Mouse (Mus musculus): ENCODE results near the gene Ntng1. TPM values are rescaled to one million over a fixed set of nuclear protein-coding genes. Genes with fewer than 3 reads are reported as not detected.

Ntng1 gene
- polyA plus RNA-seq, 1 experiment: 0.02 TPM

DNA sequence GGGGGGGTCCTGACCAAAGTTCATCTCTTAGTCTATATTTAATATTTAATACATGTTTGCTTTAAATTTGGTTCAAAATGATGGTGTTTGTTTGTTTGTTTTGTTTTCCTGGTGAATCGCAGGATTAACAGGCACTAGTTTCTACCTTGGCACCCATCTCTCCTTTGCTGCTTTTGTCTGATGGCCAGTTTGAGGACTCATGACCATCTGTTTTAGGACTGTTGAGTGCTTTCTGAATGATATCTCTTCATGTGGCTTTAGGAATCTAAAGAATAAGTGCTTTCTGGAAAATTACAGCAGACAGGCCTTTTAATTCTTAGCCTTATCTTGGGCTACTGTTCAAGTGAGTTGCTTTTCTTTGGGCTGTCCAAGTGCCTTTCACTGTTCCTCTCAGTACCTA, 318.0 kb downstream of the Ntng1 start:
- no peaks in the 10 kb centered on the region for H3K79me3 ChIP-seq (ENCODE audit: low read depth)
- H3K79me2 ChIP-seq (ENCODE audit: control insufficient read depth, insufficient read depth): no peaks in the 10 kb centered on the region
- no peaks in the 10 kb centered on the region for H3K36me3 ChIP-seq (ENCODE audit: control insufficient read depth, insufficient read depth)
- TF ChIP-seq USF1 (IDR thresholded peaks at IDR 0.05; ENCODE audit: low read depth) (no peak), CTCF (IDR thresholded peaks at IDR 0.05; ENCODE audit: control insufficient read depth, insufficient read depth, insufficient read length) (no peak), FOSL1 (IDR thresholded peaks at IDR 0.05; ENCODE audit: insufficient read depth, low read length, poor library complexity, severe bottlenecking) (no peak), MAX (IDR thresholded peaks at IDR 0.05) (no peak), MYOG (IDR thresholded peaks at IDR 0.05; ENCODE audit: control insufficient read depth, extremely low read depth, insufficient read length) (no peak), MYOD1 (IDR thresholded peaks at IDR 0.05; ENCODE audit: control insufficient read depth, insufficient read length, low read depth) (no peak), CEBPB (IDR thresholded peaks at IDR 0.05; ENCODE audit: low read depth) (no peak)
- no peak overlapping the region for H3K4me3 ChIP-seq (ENCODE audit: insufficient read depth, poor library complexity, severe bottlenecking)
- no peaks in the 10 kb centered on the region for H3K27me3 ChIP-seq (ENCODE audit: control insufficient read depth, insufficient read depth, insufficient read length)
- no peak overlapping the region for H3ac ChIP-seq (ENCODE audit: control insufficient read depth, insufficient read length, low read depth)

DNA sequence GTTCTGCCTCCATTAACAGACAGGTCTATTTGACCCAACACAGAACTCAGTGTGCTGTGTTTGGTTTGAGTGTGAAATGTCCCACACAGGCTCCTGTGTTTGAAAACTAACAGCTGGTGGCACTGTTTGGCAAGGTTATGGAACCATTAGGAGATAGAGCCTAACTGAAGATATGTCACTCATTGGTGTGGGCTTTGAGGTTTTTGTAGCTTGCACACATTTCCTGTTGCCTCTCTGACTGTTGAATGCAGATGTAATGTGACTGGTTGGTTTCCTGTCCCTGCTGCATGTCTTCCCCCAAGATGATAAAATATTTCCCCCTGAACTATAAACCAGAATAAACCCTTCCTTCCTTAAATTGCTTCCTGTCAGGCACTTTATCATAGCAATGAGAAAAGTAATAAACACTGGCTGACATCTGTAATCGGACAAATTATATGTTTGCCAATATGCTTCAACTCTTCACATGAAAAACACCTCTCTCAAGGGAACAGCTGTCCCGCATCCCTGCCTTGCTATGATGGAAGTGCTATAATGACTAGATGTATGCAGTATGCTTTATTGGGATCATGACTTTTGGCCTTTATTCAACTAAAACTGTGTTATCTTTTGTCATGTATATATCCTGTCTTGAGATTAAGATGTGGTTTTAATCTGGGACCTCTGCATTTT, 320.9 kb downstream of the Ntng1 start:
- Histone ChIP-seq H3K4me3 (ENCODE audit: insufficient read depth, poor library complexity, severe bottlenecking) (no peak overlapping the region), H3K27me3 (ENCODE audit: control insufficient read depth, insufficient read depth, insufficient read length) (no peaks in the 10 kb centered on the region), H3K79me2 (ENCODE audit: control insufficient read depth, insufficient read depth) (no peaks in the 10 kb centered on the region), H3K79me3 (ENCODE audit: low read depth) (no peaks in the 10 kb centered on the region), H3ac (ENCODE audit: control insufficient read depth, insufficient read length, low read depth) (no peak overlapping the region), H3K36me3 (ENCODE audit: control insufficient read depth, insufficient read depth) (no peaks in the 10 kb centered on the region)
- no peak for TF ChIP-seq FOSL1 (IDR thresholded peaks at IDR 0.05; ENCODE audit: insufficient read depth, low read length, poor library complexity, severe bottlenecking)

DNA sequence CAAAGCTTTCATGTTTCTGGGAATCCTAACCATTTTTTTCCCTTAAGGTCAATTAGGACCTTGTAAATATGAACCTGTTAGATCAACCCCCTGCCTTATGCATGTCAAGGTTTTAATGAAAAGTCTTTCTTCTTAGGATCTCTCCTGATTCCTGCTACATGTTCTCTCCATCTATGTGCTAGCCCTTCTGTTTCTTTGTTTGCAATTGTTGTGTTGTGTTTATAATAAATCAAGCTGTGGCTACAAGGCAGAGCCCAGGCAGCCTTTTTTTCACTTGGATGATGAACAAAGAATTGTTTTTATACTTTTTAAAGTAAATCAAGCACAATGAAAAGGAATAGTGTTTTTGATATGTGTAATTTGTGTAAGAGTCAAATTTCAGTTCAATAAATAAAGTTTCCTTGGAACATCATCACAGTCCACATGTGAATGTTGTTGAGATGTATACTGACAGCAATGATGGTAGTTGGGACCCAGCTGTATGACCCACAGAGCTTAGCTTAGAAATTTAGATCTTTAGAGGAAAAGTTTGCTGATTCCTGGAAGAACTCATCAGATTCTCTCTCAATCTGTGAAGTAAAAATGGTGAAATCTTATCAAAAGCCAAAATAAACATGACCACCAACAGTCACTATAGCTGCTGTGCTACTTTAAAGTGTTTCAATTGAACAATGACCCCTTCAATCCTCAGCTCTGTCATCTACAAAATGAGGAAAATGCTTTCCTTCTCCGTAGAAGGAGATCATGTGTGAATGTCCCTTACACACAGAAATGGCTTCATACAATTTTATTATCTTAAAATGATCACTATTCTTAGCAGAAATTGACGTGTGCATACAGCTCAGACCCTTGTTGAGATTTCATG, 324.8 kb downstream of the Ntng1 start:
- Histone ChIP-seq H3ac (ENCODE audit: control insufficient read depth, insufficient read length, low read depth) (no peak overlapping the region), H3K4me3 (ENCODE audit: insufficient read depth, poor library complexity, severe bottlenecking) (no peak overlapping the region), H3K79me3 (ENCODE audit: low read depth) (no peaks in the 10 kb centered on the region), H3K27me3 (ENCODE audit: control insufficient read depth, insufficient read depth, insufficient read length) (no peaks in the 10 kb centered on the region), H3K79me2 (ENCODE audit: control insufficient read depth, insufficient read depth) (no peaks in the 10 kb centered on the region), H3K36me3 (ENCODE audit: control insufficient read depth, insufficient read depth) (no peaks in the 10 kb centered on the region)
- TF ChIP-seq USF1 (IDR thresholded peaks at IDR 0.05; ENCODE audit: low read depth): no peak
- no peak for TF ChIP-seq MYOG (IDR thresholded peaks at IDR 0.05; ENCODE audit: control insufficient read depth, extremely low read depth, insufficient read length)
- no peak for TF ChIP-seq MAX (IDR thresholded peaks at IDR 0.05)
- TF ChIP-seq MYOD1 (IDR thresholded peaks at IDR 0.05; ENCODE audit: control insufficient read depth, insufficient read length, low read depth): no peak
- TF ChIP-seq CTCF (IDR thresholded peaks at IDR 0.05; ENCODE audit: control insufficient read depth, insufficient read depth, insufficient read length): no peak
- no peak for TF ChIP-seq FOSL1 (IDR thresholded peaks at IDR 0.05; ENCODE audit: insufficient read depth, low read length, poor library complexity, severe bottlenecking)
- no peak for TF ChIP-seq CEBPB (IDR thresholded peaks at IDR 0.05; ENCODE audit: low read depth)

DNA sequence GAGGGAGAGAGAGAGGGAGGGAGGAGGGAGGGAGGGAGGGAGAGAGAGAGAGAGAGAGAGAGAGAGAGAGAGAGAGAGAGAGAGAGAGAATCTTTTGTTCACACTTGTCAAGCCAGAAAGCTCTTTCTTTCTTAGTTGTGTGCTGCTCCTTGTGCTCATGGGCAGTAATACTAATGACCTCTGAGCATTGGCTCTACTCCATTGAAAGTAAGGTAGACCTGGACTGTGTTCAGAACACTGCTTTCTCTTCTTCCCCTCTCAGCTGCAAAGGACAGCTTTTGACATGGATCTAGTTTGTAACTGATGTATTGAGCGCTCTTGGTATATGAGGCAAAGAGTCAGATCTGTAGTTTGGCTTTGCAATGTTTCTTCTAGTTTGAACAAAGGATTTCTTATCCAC, 334.7 kb downstream of the Ntng1 start:
- Histone ChIP-seq H3K79me2 (ENCODE audit: control insufficient read depth, insufficient read depth) (no peaks in the 10 kb centered on the region), H3ac (ENCODE audit: control insufficient read depth, insufficient read length, low read depth) (no peak overlapping the region), H3K79me3 (ENCODE audit: low read depth) (no peaks in the 10 kb centered on the region), H3K27me3 (ENCODE audit: control insufficient read depth, insufficient read depth, insufficient read length) (no peaks in the 10 kb centered on the region), H3K4me3 (ENCODE audit: insufficient read depth, poor library complexity, severe bottlenecking) (no peak overlapping the region), H3K36me3 (ENCODE audit: control insufficient read depth, insufficient read depth) (no peaks in the 10 kb centered on the region)
- no peak for TF ChIP-seq USF1 (IDR thresholded peaks at IDR 0.05; ENCODE audit: low read depth)
- TF ChIP-seq MYOD1 (IDR thresholded peaks at IDR 0.05; ENCODE audit: control insufficient read depth, insufficient read length, low read depth): no peak
- no peak for TF ChIP-seq CEBPB (IDR thresholded peaks at IDR 0.05; ENCODE audit: low read depth)
- no peak for TF ChIP-seq FOSL1 (IDR thresholded peaks at IDR 0.05; ENCODE audit: insufficient read depth, low read length, poor library complexity, severe bottlenecking)
- TF ChIP-seq MYOG (IDR thresholded peaks at IDR 0.05; ENCODE audit: control insufficient read depth, extremely low read depth, insufficient read length): no peak
- no peak for TF ChIP-seq MAX (IDR thresholded peaks at IDR 0.05)
- TF ChIP-seq CTCF (IDR thresholded peaks at IDR 0.05; ENCODE audit: control insufficient read depth, insufficient read depth, insufficient read length): no peak

DNA sequence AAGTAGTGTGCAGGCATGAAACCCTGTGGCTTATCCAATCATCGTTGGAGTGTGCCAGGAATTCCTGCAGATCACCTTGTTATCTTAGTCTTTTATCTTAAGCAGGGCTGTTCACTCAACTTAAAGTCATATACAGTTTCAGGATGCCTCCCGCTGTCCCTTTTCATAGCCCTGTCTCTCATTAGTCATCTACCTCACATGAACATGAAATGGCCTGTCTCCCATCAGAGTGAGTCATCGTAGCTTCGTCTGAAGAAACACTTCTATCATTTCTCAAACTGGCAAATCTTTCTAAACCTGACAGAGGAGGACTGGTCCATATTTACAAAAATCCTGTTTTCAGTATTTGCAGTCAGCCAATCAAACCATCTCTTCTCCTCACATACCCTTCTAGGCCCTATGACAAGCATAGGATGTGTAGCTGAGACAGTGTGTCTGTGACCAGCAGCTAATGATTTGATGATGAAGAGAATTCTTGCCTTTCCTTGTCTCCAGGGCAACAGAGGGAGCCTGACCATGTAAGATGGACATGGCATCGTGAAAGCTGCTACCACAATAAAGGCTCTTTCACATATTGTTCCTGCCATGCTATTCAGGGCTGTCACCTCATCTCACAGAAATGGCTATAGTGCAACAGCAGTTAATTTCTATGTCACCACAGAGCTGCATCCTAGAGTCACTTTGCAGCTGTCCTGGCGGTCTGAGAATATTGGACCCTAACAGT, 336.4 kb downstream of the Ntng1 start:
- no peak overlapping the region for H3ac ChIP-seq (ENCODE audit: control insufficient read depth, insufficient read length, low read depth)
- TF ChIP-seq MYOD1 (IDR thresholded peaks at IDR 0.05; ENCODE audit: control insufficient read depth, insufficient read length, low read depth) (peak; percentile 44), FOSL1 (IDR thresholded peaks at IDR 0.05; ENCODE audit: insufficient read depth, low read length, poor library complexity, severe bottlenecking) (no peak)
- H3K36me3 ChIP-seq (ENCODE audit: control insufficient read depth, insufficient read depth): no peaks in the 10 kb centered on the region
- no peaks in the 10 kb centered on the region for H3K79me3 ChIP-seq (ENCODE audit: low read depth)
- H3K27me3 ChIP-seq (ENCODE audit: control insufficient read depth, insufficient read depth, insufficient read length): no peaks in the 10 kb centered on the region
- no peak overlapping the region for H3K4me3 ChIP-seq (ENCODE audit: insufficient read depth, poor library complexity, severe bottlenecking)
- no peaks in the 10 kb centered on the region for H3K79me2 ChIP-seq (ENCODE audit: control insufficient read depth, insufficient read depth)
